Mouse (Mus musculus): ENCODE data around the gene Cdk10. TPM values are rescaled to one million over a fixed set of nuclear protein-coding genes. Genes with fewer than 3 reads are reported as not detected.

The Cdk10 gene
- total RNA-seq, 2 experiments from 2014 or later, result 89.6 to 99.3 TPM

DNA sequence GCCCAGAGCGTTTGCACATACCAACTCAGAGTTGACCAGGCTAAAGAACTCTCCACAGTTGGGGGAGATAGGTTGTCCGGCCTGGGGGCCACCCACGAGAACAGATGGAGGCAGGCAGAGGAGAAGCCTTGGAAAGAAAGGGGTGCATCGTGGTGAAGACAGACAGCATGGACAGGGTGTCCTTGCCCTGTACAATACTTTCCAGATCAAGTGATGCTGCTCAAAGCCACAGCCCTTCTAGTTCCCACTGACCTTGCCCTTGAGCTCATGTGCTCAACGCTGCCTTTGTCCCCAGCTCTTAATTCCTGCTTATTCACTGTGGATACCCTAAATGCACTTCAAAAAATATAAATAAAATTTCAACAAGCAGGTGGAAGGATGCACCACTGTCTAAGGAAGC, 49.8 kb downstream of the Cdk10 start:
- DNase-seq, result no peak

DNA sequence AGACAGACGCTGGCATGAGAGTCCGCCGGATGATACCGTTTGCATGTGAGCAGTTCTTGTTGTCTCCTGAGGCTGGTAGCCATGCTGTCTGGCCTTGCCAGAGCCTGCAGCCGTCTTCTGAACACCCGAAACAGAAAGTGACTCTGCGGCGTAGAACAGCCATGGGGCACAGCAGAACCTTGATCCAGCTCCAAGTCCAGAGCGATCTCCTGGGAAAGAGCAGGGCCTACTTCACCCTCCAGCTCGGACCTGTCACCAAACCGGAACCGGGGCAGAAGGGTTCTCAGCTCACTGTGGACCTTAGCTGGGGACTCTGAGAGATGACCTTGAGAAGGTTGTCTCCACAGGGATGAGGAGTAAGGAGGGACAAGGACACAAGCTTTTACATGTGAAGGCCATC, 50.5 kb downstream of the Cdk10 start:
- no peak for DNase-seq

DNA sequence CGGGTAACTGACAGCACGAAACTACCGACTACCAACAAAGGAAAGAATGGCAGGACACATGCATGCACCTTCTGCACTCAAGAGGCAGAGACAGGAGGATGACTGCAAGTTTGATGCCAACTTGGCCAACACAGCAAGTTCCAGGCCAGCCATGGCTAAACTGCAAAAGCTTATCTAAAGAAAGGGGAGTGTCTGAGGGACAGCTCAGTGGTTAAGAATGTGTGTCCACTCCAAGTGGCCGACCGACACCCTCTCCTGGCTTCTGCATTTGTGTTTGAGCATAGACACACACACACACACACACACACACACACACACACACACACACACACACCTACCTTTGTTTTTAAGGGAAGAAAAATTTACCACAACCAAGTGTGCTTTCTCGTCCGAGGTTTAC, 53.8 kb downstream of the Cdk10 start:
- DNase-seq, result no peak

DNA sequence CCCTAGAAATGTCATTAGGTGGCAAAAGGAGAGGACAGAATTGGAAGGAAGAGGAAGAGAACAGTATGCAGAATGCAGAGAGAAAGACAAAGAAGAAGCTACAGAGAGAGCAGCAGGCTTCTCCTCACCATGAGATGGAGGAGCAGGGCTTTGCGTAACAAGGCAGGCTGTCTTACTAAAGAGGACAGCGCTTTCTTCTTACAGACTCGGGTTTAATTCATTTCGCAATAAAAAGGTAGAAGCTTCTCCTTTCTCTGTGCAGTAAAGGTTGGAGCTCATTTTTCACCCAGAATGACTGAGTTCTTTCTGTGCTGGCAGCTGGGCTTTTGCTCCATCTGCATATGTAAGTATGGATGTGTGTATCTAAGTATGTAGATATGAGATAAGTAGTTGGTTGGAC, 55.2 kb downstream of the Cdk10 start:
- DNase-seq, result no peak

DNA sequence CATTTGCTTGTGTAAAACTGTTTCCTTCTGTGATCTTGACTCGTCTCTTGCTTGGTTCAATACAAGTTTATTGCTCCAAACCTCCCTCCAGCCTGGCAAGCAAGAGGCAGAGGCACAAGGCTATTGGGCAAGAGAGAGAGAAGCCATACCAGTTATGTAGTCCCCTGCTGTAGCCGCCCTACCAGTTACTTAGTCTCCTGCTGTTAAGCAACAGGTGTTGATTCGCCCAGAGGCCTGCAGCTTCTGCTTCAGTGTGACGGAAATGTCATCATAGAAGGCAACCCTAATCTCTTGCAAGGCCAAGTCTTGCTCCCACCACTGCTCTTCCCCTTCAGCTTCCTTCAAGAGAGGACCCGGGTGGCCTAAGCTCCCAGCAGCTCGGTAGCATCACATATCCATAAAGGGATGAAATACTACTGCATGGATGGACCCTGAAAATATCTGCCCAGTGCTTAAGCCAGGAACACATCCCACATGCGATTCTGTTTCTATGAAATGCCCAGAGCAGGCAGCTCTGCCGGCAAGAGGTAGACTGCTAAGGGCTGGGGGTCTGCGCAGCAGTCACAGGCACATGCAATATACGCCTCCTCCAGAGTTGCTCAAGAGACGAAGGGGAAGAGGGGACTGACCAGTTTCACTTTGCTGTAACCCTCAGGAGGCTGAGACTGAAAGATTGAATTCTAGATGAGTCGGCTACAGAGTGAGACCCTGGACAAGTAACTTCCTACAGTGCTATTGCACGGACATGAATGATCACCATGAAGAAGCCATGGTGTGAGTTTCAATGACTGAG, 55.9 kb downstream of the Cdk10 start:
- no peak for DNase-seq

Other genes starting within 250 kb of the Cdk10 start
- gene Ankrd11, start 182.6 kb upstream of the Cdk10 start, total RNA-seq (2021), result 100 to 1,000 TPM; 164 to 171 TPM
- gene Spg7, start 161.9 kb upstream of the Cdk10 start, total RNA-seq (2021), result 10 to 100 TPM; 54.9 to 61.1 TPM
- 100 to 1,000 TPM; 391 to 451 TPM for gene Rpl13, start 122.5 kb upstream of the Cdk10 start, total RNA-seq (2021)
- 100 to 1,000 TPM; 305 to 318 TPM for gene Cpne7, start 107.5 kb upstream of the Cdk10 start, total RNA-seq (2021)
- 1 to 10 TPM; 1.6 to 2.2 TPM for gene Sult5a1, start 66.5 kb upstream of the Cdk10 start, total RNA-seq (2021)
- under 1 TPM in 1 of 2 experiments, not detected in 1; 0.23 TPM for gene Dpep1, start 38.6 kb upstream of the Cdk10 start, total RNA-seq (2021)
- gene Chmp1a, start 12.1 kb upstream of the Cdk10 start, total RNA-seq (2021), result 100 to 1,000 TPM in 1 of 2 experiments, 10 to 100 TPM in 1; 96.7 to 101 TPM
- 1 to 10 TPM; 5.6 to 7.0 TPM for gene Spata33, start 12.0 kb upstream of the Cdk10 start, total RNA-seq (2021)
- 10 to 100 TPM; 80.7 to 81.4 TPM for gene Spata2l, start 11.4 kb downstream of the Cdk10 start, total RNA-seq (2021)
- gene Zfp276, start 29.4 kb downstream of the Cdk10 start, total RNA-seq (2021), result 10 to 100 TPM; 24.3 to 26.6 TPM
- 10 to 100 TPM; 49.7 to 51.6 TPM for gene Vps9d1, start 29.5 kb downstream of the Cdk10 start, total RNA-seq (2021)
- 1 to 10 TPM; 3.6 to 4.0 TPM for gene Fanca, start 93.7 kb downstream of the Cdk10 start, total RNA-seq (2021)
- 10 to 100 TPM; 15.2 to 17.2 TPM for gene Spire2, start 107.9 kb downstream of the Cdk10 start, total RNA-seq (2021)
- 100 to 1,000 TPM; 510 to 526 TPM for gene Tcf25, start 148.9 kb downstream of the Cdk10 start, total RNA-seq (2021)
- gene Mc1r, start 182.3 kb downstream of the Cdk10 start, total RNA-seq (2021), result not detected
- gene Tubb3, start 186.6 kb downstream of the Cdk10 start, total RNA-seq (2021), result 100 to 1,000 TPM; 290 to 324 TPM
- 10 to 100 TPM; 53.4 to 57.4 TPM for gene Def8, start 198.7 kb downstream of the Cdk10 start, total RNA-seq (2021)